Mouse (Mus musculus) kidney, embryonic 15.5 days (tissue): ENCODE results near the gene Phldb2. TPM values are rescaled to one million over a fixed set of nuclear protein-coding genes. Genes with fewer than 3 reads are reported as not detected.

ENCODE experiments used
- ATAC-seq: fragments of 200-750 bp; cut with Nextera tagmentation; replicated peaks from 2 replicates; pipeline ENCODE4 v1.8.0; 2017; ENCODE audit warnings: moderate TSS enrichment; ENCODE audit not compliant: low FRiP score
- H3K27ac ChIP-seq: fragments of 300-500 bp; sonication (generic); 2 replicates; pipeline ENCODE4 v1.5.1; 2015; ENCODE audit warnings: mild to moderate bottlenecking, inconsistent platforms
- H3K27me3 ChIP-seq: fragments of 300-500 bp; sonication (generic); 2 replicates; pipeline ENCODE4 v1.6.1; 2015; ENCODE audit warnings: inconsistent platforms
- H3K36me3 ChIP-seq: fragments of 300-500 bp; sonication (generic); 2 replicates; pipeline ENCODE4 v1.6.1; 2015; ENCODE audit warnings: inconsistent platforms
- H3K4me1 ChIP-seq: fragments of 300-500 bp; sonication (generic); 2 replicates; pipeline ENCODE4 v1.6.1; 2015; ENCODE audit warnings: inconsistent platforms
- H3K4me2 ChIP-seq: fragments of 300-500 bp; sonication (generic); 2 replicates; pipeline ENCODE4 v1.6.1; 2015; ENCODE audit warnings: moderate library complexity, mild to moderate bottlenecking, inconsistent platforms
- H3K4me3 ChIP-seq: fragments of 300-500 bp; sonication (generic); replicated peaks from 2 replicates; pipeline ENCODE4 v1.5.1; 2015; ENCODE audit warnings: mild to moderate bottlenecking, inconsistent platforms
- H3K9ac ChIP-seq: fragments of 300-500 bp; sonication (generic); 2 replicates; pipeline ENCODE4 v1.6.1; 2015; ENCODE audit warnings: mild to moderate bottlenecking, inconsistent platforms
- H3K9me3 ChIP-seq: fragments of 300-500 bp; sonication (generic); replicated peaks from 2 replicates; pipeline ENCODE4 v1.6.1; 2016; ENCODE audit warnings: inconsistent platforms
- WGBS: fragments of 180-500 bp; shearing (Covaris S2); methylation state at CpG from one replicate; pipeline ENCODE4 v1.1.7; 2015; ENCODE audit warnings: mixed read lengths; 5-methylcytosine and 5-hydroxymethylcytosine counted together
- polyA plus RNA-seq: library from polyadenylated mRNA; unstranded; fragments of >200 nt; fragmentation: Nextera tagmentation; extraction: Ambion mirVana; gene quantifications from 2 replicates; pipeline ENCODE4 v1.2.1, GENCODE M21; 2015

The Phldb2 gene
- polyA plus RNA-seq, 1 experiment from 2014 or later: 84.2 TPM

DNA sequence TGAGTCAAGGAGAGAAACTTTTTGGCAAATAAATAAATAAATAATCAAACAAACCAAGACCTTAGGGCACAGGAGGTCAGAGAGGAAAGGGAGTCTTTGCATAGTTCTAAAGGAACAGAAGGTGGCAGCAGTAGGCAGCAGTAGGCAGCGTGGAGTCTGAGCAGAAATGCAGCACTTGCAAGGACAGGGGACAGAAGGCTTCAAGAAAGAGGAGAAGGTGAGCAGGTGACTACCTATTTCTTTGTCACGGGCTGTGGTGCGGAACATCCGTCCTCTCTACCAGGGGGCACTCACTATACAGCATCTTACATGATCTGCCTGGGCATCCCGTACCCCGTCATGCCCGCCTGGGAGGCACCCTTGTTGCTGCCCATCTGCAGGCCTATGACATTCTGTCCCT, 242.1 kb downstream of the Phldb2 start:
- H3K4me2 ChIP-seq: no peak overlapping the region
- no peaks in the 10 kb centered on the region; the same call in 1 of the 2 replicates for H3K36me3 ChIP-seq
- 75% methylated on average over 7 of the region's 7 CpGs for WGBS
- no peaks in the 10 kb centered on the region for H3K4me1 ChIP-seq
- H3K9me3 ChIP-seq: no peaks in the 10 kb centered on the region; the same call in 1 of the 2 replicates
- no peaks in the 10 kb centered on the region for H3K27me3 ChIP-seq
- ATAC-seq: peak; percentile 66
- H3K9ac ChIP-seq: no peak overlapping the region
- H3K4me3 ChIP-seq: no peak overlapping the region
- no peak overlapping the region for H3K27ac ChIP-seq

DNA sequence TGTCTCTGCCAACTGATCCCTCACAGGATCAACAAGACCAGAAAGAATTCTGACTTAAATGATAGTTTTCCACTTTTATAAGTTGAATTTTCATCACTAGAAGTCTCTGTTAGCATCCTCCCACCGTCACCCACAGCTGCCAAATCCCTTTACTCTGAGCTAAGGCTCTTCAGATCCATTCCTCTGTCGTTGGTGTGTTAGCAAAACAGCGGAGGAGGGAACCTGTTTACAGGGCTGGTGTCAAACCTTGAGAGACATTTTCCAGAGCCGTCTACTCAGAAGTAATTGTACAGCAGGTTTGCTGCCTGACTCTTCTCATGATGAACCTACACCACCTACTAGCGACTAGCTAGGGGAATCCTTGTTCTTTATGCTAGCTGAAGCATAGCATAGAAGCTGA, 254.1 kb downstream of the Phldb2 start:
- Histone ChIP-seq H3K4me2 (no peak overlapping the region), H3K9ac (no peak overlapping the region), H3K36me3 (no peaks in the 10 kb centered on the region), H3K4me1 (no peaks in the 10 kb centered on the region), H3K4me3 (no peak overlapping the region), H3K27ac (no peak overlapping the region), H3K27me3 (no peaks in the 10 kb centered on the region), H3K9me3 (no peaks in the 10 kb centered on the region)
- ATAC-seq: no peak
- 71% methylated on average over 5 of the region's 5 CpGs for WGBS

DNA sequence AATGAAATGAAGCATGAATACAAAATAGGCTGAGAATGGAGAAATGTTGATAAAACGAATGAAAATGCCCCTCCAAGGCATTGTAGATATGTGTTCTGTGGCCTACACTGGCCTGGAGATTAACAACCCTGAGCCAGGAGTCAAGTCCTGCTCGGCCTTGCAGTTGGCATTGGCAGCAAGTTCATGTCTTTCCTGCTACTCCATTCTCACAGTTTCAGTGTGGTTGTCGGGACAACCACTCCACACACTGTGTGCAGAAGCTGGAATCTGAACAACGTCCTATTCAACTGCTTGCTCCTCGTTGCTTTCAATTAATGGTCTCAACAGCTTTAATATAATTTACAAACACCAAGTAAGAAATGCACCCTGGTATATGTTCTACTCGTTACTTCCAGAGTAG, 255.4 kb downstream of the Phldb2 start:
- H3K4me3 ChIP-seq: no peak overlapping the region
- H3K4me1 ChIP-seq: no peaks in the 10 kb centered on the region
- 86% methylated on average over 6 of the region's 6 CpGs for WGBS
- H3K4me2 ChIP-seq: no peak overlapping the region
- H3K9me3 ChIP-seq: no peaks in the 10 kb centered on the region
- no peaks in the 10 kb centered on the region for H3K27me3 ChIP-seq
- ATAC-seq: no peak
- H3K27ac ChIP-seq: no peak overlapping the region
- no peaks in the 10 kb centered on the region for H3K36me3 ChIP-seq
- H3K9ac ChIP-seq: no peak overlapping the region

Other genes starting within 250 kb of the Phldb2 start
- gene Tagln3, start 229.0 kb downstream of the Phldb2 start, polyA plus RNA-seq: 7.9 and 13.4 TPM in 2 replicates
- gene Abhd10, start 210.6 kb downstream of the Phldb2 start, polyA plus RNA-seq: 36.9 and 39.3 TPM in 2 replicates
- gene Plcxd2, start 56.6 kb upstream of the Phldb2 start, polyA plus RNA-seq: 1.4 and 1.5 TPM in 2 replicates
- gene Cd96, start 166.7 kb upstream of the Phldb2 start, polyA plus RNA-seq: not detected in 2 replicates
- 3.4 TPM in 2 replicates for gene Gm4737, start 201.5 kb upstream of the Phldb2 start, polyA plus RNA-seq